Mouse (Mus musculus): ENCODE measurements around the gene Tbc1d13. TPM values are rescaled to one million over a fixed set of nuclear protein-coding genes. Genes with fewer than 3 reads are reported as not detected.
"Not testable (repeated sequence)": the region's sequence is repeated elsewhere in the genome, so short reads cannot be mapped to it uniquely, and the experiment has no call there.

Gene Tbc1d13
- polyA plus RNA-seq, 1 experiment from 2014 or later, result 79.6 TPM

DNA sequence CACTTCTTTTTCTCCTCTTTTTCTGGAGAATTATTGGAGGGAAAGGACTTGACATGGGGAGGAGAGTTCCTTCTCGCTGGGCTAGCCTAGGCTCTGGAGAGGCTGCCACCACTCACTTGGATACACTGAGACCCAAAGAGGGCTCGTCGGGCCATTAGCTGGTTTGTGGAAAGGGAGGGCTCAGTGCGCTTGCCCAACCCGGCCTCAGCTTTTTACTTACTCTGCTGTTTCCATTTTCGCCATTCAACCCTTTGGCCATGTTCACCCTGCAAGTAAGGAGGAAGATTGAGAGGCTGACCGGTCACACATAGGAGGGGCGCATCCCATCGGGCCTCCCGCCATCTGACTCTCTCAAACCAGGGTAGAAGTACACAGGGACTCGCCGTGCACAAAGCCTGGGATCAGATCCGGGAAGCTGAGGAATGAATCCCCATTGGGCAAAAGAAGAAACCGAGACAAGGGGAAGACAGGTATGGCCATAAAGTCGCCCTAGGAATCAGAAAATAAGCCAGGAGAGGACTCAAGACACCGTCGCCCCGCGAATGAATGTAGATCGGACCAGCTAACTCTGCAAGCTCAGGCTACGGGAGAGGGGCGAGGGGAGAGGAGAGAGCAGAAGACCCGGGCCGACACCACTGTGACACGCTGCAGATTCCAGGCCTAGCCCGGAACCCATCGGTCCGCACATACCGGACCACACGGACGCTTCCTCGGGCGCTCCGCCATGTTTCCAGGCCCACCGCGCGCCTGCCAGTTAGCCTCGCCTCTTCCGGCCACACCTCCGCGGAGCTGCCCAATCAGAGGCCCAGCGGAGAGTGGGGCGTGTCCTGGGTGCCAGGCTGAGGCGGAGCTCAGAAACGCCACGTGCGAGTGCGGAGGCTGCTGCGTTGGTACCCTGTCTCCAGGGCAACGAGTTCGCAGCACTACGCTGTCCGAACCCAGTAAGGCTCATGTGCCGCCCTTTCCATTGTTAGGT lies 44.4 kb downstream of the Tbc1d13 start, which contains the start of gene Spout1:
Gene Spout1 (minus strand): TSS at position 760 of the 976 bp plus-strand sequence.
- Histone ChIP-seq H3K27ac (peak within 1 kb of the TSS; percentile 47), H3K4me3 (ENCODE audit: inconsistent target) (peak within 1 kb of the TSS; percentile 86), H3K79me2 (ENCODE audit: inconsistent target) (no peaks in the 10 kb centered on the region), H3K36me3 (ENCODE audit: inconsistent target) (peaks cover 31% of the 10 kb centered on the region; the same call in 1 of the 2 replicates)
- 2% methylated on average over 54 of the region's 54 CpGs for WGBS (ENCODE audit: missing documents)

DNA sequence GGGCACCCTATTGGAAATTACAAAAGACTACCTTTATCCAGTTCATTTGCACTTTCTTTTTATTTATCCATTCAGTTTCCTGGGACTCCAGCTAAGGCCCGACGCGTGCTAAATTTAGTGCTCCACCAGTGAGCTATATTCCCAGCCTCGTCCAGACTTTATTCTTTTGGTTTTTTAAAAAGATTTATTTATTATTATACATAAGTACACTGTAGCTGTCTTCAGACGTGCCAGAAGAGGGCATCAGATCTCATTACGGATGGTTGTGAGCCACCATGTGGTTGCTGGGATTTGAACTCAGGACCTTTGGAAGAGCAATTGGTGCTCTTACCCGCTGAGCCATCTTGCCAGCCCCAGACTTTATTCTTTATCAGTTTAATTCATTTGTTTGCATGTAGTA lies 45.2 kb downstream of the Tbc1d13 start:
- not testable (repeated sequence) for H3K27ac ChIP-seq; H3K79me2 ChIP-seq (ENCODE audit: inconsistent target); H3K4me3 ChIP-seq (ENCODE audit: inconsistent target)
- H3K36me3 ChIP-seq (ENCODE audit: inconsistent target), result peaks cover 27% of the 10 kb centered on the region; the same call in 1 of the 2 replicates
- whole genome bisulfite sequencing (ENCODE audit: missing documents), result 47% methylated on average over 7 of the region's 7 CpGs

DNA sequence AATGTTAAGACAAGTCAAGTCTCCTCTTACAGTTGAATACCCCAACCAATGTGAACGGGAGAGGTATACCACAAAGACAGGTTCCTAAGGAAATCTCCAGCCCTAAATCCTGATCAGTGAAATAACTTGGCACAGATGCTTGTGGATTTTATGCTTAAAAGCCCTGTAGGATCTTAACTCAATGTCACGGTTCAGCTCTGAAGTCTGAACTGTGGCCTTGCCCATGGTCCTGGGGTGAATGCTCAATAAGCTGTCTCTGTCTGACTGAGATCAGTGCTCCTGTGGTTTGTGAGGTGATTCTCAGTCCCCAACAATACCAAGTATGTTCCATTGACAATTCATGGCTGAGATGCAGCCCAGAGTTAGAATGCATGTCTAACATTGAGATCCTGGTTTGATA lies 48.9 kb downstream of the Tbc1d13 start:
- WGBS (ENCODE audit: missing documents), result 96% methylated on average over 2 of the region's 2 CpGs
- H3K36me3 ChIP-seq (ENCODE audit: inconsistent target), result no peaks in the 10 kb centered on the region
- H3K79me2 ChIP-seq (ENCODE audit: inconsistent target), result no peaks in the 10 kb centered on the region
- H3K27ac ChIP-seq, result no peak overlapping the region
- no peak overlapping the region for H3K4me3 ChIP-seq (ENCODE audit: inconsistent target)

DNA sequence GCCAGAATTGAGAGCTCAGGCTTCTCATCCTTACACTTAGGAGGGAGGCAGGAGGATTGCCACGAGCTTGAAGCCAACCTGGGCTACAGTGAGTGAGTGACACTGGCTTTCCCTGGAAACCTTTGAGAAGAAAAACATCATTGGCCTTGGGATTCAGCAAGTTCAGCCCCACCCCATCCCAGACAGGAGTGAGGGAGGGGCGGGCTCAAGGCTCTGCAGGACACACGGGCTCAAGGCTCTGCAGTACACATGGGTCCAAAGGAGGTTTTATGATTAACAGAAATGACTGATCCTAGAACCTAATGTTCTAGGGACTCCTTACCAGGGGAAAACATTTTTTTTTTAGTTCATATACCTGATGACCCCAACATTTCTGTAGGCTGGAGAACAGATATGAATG lies 50.2 kb downstream of the Tbc1d13 start:
- WGBS (ENCODE audit: missing documents), result 98% methylated on average over 3 of the region's 3 CpGs
- no peaks in the 10 kb centered on the region for H3K36me3 ChIP-seq (ENCODE audit: inconsistent target)
- no peak overlapping the region for H3K4me3 ChIP-seq (ENCODE audit: inconsistent target)
- H3K79me2 ChIP-seq (ENCODE audit: inconsistent target), result no peaks in the 10 kb centered on the region
- no peak overlapping the region for H3K27ac ChIP-seq

DNA sequence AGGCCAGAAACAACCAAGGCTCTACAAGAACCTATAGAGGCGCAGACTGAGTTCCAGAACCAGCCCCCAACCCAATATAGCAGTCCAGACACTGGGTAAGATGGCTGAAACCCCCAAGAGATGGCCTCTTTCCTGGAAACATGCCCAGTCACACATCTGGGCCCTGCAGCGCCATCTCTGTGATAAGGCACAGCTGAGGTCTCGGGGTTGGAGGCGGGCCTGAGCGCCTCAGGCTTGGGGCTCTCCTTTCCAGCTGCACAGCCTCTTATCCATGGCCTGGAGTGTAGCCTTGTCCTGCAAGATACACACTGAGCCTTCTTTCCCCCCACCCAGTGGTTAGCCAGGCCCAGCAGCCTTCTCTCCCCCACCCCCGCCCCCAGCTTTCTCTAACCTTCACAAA lies 51.7 kb downstream of the Tbc1d13 start:
- 98% methylated on average over 5 of the region's 6 CpGs for WGBS (ENCODE audit: missing documents)
- H3K27ac ChIP-seq, result no peak overlapping the region
- H3K36me3 ChIP-seq (ENCODE audit: inconsistent target), result no peaks in the 10 kb centered on the region
- no peak overlapping the region for H3K4me3 ChIP-seq (ENCODE audit: inconsistent target)
- no peaks in the 10 kb centered on the region for H3K79me2 ChIP-seq (ENCODE audit: inconsistent target)

DNA sequence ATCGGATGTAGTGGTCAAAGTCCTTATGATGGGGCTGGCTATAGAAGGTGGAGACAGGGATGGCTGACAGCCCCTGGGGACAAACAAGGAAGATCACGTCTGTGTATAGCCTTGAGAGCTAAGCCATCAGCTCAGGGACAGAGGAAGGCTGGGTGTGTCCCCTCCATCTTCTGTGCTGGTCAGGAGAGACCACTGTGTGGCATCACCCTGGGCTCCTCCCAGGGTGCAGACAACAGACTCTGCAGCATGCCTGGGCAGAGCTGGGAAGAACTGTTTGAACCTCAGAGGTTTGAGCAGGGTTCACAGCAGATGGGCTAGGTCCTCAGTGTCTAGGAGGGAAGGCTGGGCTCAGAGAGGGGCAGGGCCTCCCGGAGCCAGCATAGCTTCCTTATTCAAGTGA lies 52.1 kb downstream of the Tbc1d13 start:
- 95% methylated on average over 3 of the region's 3 CpGs for WGBS (ENCODE audit: missing documents)
- no peaks in the 10 kb centered on the region for H3K79me2 ChIP-seq (ENCODE audit: inconsistent target)
- no peak overlapping the region for H3K27ac ChIP-seq
- H3K36me3 ChIP-seq (ENCODE audit: inconsistent target), result no peaks in the 10 kb centered on the region
- H3K4me3 ChIP-seq (ENCODE audit: inconsistent target), result no peak overlapping the region

DNA sequence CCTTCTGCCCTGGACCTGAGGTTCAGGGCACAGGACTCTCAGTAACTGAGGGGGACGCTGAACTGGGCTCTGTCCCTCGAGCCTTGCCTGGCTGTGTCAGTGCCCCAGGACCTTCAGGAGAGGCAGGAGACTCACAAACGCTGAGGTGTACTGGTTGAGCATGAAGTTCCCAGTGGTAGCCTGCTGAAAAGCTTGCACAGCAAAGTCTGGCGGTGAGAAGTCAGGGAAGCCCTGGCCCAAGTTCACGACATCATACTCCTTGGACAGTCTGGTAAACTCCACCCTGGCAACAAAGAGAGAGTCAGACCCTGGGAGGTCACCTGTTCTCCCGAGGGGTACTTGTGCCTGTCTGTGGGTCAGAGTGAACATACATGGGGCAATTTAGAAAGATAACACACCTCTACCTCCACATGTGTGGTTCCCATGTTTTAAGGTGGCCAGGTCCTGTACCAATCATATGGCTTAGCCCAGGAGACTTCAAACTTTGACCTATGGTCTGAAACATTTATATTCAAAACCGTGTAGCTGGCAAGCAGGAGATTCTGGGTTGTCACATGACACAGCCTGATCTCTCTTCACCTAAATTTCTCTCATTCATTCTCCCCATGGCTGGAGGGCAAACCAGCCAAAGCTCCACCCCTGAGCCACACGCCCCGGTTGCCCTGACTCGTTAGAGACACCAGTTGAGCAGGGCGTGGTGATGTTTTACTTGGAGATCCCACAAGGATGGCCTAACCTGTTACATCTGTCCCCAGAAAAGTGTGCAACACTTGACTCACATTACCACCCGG lies 58.4 kb downstream of the Tbc1d13 start:
- H3K4me3 ChIP-seq (ENCODE audit: inconsistent target), result no peak overlapping the region
- no peaks in the 10 kb centered on the region for H3K79me2 ChIP-seq (ENCODE audit: inconsistent target)
- H3K36me3 ChIP-seq (ENCODE audit: inconsistent target), result no peaks in the 10 kb centered on the region
- WGBS (ENCODE audit: missing documents), result 95% methylated on average over 12 of the region's 12 CpGs
- H3K27ac ChIP-seq, result no peak overlapping the region

DNA sequence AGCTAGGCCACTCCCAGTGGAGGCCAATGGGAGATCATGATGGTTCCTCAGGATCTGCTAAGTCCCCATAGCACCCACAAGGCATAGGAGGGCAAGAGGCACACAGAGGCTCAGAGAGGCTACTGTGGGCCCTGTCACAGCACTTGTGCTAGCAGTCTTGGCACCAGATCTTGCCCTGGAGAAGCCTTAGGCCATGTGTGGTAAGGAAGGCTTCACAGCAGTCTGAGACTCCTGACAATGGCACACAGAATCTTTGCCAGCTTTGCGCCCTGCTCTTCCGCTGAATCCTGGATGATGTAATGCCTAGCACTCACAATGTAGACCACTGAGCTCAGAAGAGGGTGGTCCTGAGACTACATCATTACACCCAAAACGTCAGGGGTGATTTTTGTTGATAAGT lies 61.1 kb downstream of the Tbc1d13 start:
- WGBS (ENCODE audit: missing documents), result 97% methylated on average over 3 of the region's 3 CpGs
- H3K4me3 ChIP-seq (ENCODE audit: inconsistent target), result no peak overlapping the region

DNA sequence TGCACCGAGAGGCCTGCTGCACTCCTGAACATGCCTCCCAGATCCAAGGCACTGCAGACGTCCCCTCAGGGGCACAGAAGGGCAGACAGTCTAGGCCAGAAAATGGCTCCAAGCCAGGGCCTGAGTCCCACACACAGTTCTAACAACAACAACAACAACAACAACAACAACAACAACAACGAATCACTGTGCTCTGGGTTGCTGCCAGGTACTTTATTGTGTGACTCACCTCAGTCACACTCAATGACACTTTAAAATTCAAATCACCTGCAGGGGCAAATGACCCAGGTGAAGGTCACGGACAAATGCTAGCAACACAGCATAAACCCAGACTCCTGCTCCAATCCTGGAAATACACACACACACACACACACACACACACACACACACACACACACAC lies 64.5 kb downstream of the Tbc1d13 start:
- Histone ChIP-seq H3K79me2 (ENCODE audit: inconsistent target) (no peaks in the 10 kb centered on the region), H3K27ac (no peak overlapping the region), H3K36me3 (ENCODE audit: inconsistent target) (no peaks in the 10 kb centered on the region), H3K4me3 (ENCODE audit: inconsistent target) (no peak overlapping the region)
- WGBS (ENCODE audit: missing documents), result 92% methylated on average over 4 of the region's 4 CpGs

More for the DNA sequence above, 61.1 kb downstream of the Tbc1d13 start:
- H3K79me2 ChIP-seq (ENCODE audit: inconsistent target), result no peaks in the 10 kb centered on the region
- no peaks in the 10 kb centered on the region for H3K36me3 ChIP-seq (ENCODE audit: inconsistent target)
- no peak overlapping the region for H3K27ac ChIP-seq

DNA sequence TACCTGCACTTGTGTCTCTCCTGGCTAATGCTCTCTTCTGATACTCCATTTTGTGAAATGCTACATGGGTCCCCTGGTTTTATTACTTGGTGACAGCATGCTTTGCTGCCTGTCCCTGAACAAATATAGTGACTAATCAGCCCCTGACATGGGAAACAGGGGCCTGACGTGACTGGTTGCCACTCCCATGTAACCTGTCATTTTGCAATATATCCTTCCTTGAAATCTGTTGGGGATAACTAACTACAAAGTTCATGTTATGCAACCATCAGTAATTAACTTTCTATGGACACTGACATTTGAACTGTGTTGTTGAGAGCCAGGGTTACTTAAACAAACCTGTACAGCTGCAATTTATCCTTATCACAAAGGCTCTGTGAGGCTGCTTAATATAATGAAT lies 66.4 kb downstream of the Tbc1d13 start:
- no peaks in the 10 kb centered on the region for H3K36me3 ChIP-seq (ENCODE audit: inconsistent target)
- WGBS (ENCODE audit: missing documents), result 57% methylated on average over 1 of the region's 1 CpGs
- no peak overlapping the region for H3K27ac ChIP-seq
- no peaks in the 10 kb centered on the region for H3K79me2 ChIP-seq (ENCODE audit: inconsistent target)
- no peak overlapping the region for H3K4me3 ChIP-seq (ENCODE audit: inconsistent target)

DNA sequence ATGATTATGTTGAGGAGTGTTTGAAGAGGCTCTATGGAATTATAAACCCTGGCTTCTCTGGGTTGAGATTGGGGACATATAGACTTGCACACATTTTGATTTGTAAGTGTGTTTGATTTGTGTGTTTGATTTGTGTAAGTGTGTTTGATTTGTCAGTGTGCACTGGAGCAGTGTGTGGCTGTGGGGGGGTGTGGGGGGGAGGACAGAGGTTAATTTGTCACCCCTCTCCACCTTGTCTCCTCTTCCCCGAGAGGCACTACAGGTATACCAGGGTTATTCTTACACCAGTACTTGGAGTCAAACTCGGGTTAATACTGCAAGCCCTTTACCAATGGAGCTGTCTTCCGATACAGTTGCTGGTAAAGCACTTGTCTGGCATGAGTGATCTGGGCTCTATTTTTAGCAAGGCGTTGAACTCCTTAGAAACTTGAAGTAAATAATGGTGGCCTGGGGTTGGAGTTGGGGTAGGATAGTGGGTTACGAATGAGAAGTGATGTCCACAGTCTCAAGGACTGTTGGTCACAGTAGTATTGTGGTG lies 66.9 kb downstream of the Tbc1d13 start:
- Histone ChIP-seq H3K4me3 (ENCODE audit: inconsistent target) (no peak overlapping the region), H3K27ac (no peak overlapping the region), H3K36me3 (ENCODE audit: inconsistent target) (no peaks in the 10 kb centered on the region), H3K79me2 (ENCODE audit: inconsistent target) (no peaks in the 10 kb centered on the region)
- WGBS (ENCODE audit: missing documents), result 80% methylated on average over 5 of the region's 5 CpGs

Other genes with a start within 250 kb of the Tbc1d13 start
- 28.3 to 46.9 TPM (median 30.9 TPM) in 3 replicates for gene Odf2, start 244.5 kb upstream of the Tbc1d13 start, polyA plus RNA-seq (2018)
- gene Gle1, start 198.3 kb upstream of the Tbc1d13 start, polyA plus RNA-seq (2018), result 7.9 to 12.5 TPM (median 10.0 TPM) in 3 replicates
- 67.1 to 95.0 TPM (median 74.1 TPM) in 3 replicates for gene Sptan1, start 168.2 kb upstream of the Tbc1d13 start, polyA plus RNA-seq (2018)
- gene Wdr34, start 84.9 kb upstream of the Tbc1d13 start, polyA plus RNA-seq (2018), result 3.0 to 6.7 TPM (median 4.4 TPM) in 3 replicates
- 142 to 388 TPM (median 281 TPM) in 3 replicates for gene Set, start 76.4 kb upstream of the Tbc1d13 start, polyA plus RNA-seq (2018)
- 0.94 to 2.4 TPM (median 1.6 TPM) in 3 replicates for gene Pkn3, start 56.1 kb upstream of the Tbc1d13 start, polyA plus RNA-seq (2018)
- 10.5 to 24.6 TPM (median 20.1 TPM) in 3 replicates for gene Zdhhc12, start 40.1 kb upstream of the Tbc1d13 start, polyA plus RNA-seq (2018)
- 5.5 to 11.1 TPM (median 6.9 TPM) in 3 replicates for gene Zer1, start 9.2 kb upstream of the Tbc1d13 start, polyA plus RNA-seq (2018)
- gene Endog, start 37.7 kb downstream of the Tbc1d13 start, polyA plus RNA-seq (2018), result 1.2 to 5.8 TPM (median 3.8 TPM) in 3 replicates
- 15.1 to 33.4 TPM (median 17.6 TPM) in 3 replicates for gene Spout1, start 44.7 kb downstream of the Tbc1d13 start, polyA plus RNA-seq (2018)
- gene Kyat1, start 72.1 kb downstream of the Tbc1d13 start, polyA plus RNA-seq (2018), result 1.5 to 4.5 TPM (median 3.0 TPM) in 3 replicates
- 11.0 to 16.9 TPM (median 11.0 TPM) in 3 replicates for gene Lrrc8a, start 104.0 kb downstream of the Tbc1d13 start, polyA plus RNA-seq (2018)
- gene Gm28035, start 106.8 kb downstream of the Tbc1d13 start, polyA plus RNA-seq (2018), result 0.17 to 0.26 TPM (median 0.21 TPM) in 3 replicates
- 8.0 to 16.8 TPM (median 13.0 TPM) in 3 replicates for gene Phyhd1, start 132.5 kb downstream of the Tbc1d13 start, polyA plus RNA-seq (2018)
- 15.9 TPM in 1 of 3 replicates, not detected in the others for gene Gm28038, start 147.3 kb downstream of the Tbc1d13 start, polyA plus RNA-seq (2018)
- gene Dolk, start 152.6 kb downstream of the Tbc1d13 start, polyA plus RNA-seq (2018), result 13.1 to 21.9 TPM (median 15.9 TPM) in 3 replicates
- gene Nup188, start 152.7 kb downstream of the Tbc1d13 start, polyA plus RNA-seq (2018), result 11.2 to 26.1 TPM (median 14.0 TPM) in 3 replicates
- gene Sh3glb2, start 225.6 kb downstream of the Tbc1d13 start, polyA plus RNA-seq (2018), result 24.8 to 34.0 TPM (median 33.1 TPM) in 3 replicates
- gene Miga2, start 230.5 kb downstream of the Tbc1d13 start, polyA plus RNA-seq (2018), result 2.4 to 7.5 TPM (median 4.1 TPM) in 3 replicates